Mouse (Mus musculus): ENCODE data around the gene Chuk. TPM values are rescaled to one million over a fixed set of nuclear protein-coding genes. Genes with fewer than 3 reads are reported as not detected.

Chuk gene
- 10 to 100 TPM; 48.7 to 78.2 TPM for total RNA-seq (2021)
- polyA plus RNA-seq (2012; rRNA removed) = 8.9 and 10.5 TPM in 2 replicates
- long read RNA-seq, transcript Chuk-201 (21 exons, 3,502 nt) = major isoform, 23 of 34 reads
- long read RNA-seq, transcript Chuk-202 (21 exons, 3,481 nt) = minor isoform, 5 of 34 reads
- long read RNA-seq, partial matches to known transcripts = 2 of 34 reads
- long read RNA-seq, other reads (novel, unspliced or antisense) = 3 of 34 reads

DNA sequence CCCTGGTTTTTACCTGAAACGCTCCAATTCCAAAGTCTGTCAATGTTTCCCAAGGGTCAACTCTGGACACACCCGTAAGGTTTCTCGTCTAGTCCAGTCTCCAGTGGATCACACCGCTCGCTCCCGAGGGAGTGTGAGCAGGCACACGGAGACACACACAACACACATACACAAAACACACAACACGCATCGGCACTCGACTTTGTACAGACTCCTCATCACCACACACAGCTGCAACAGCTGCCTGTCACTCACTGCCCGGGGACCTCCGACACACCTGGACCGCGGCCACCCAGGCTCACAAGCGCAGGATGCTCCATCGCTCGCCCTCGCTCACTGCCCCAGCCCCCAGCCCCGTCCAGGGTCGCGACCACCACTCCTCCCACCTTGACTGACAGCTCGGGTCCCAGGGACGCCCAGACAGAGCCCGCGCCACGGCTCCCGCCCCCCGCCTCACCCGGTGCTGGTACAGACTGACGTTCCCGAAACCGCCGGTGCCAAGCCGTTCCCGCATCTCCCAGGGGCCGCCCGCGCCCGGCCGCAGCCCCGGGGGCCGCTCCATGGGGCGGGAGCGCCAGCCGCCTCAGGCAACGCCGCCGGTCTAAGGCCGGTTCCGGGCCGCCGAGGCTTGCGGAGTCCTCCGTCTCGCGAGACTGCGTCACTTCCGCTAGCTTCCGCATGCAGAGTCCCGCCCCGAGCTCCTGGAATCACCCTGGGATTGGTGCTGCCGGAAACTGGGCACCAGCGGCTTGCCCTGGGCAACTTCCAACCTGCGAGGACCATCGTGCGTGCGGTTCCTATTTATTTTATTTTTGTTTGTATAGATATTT, at the start of gene Chuk:
Chuk (minus strand) TSS at position 650 of the 830 bp plus-strand sequence.
- peak; percentile 97 for DNase-seq

DNA sequence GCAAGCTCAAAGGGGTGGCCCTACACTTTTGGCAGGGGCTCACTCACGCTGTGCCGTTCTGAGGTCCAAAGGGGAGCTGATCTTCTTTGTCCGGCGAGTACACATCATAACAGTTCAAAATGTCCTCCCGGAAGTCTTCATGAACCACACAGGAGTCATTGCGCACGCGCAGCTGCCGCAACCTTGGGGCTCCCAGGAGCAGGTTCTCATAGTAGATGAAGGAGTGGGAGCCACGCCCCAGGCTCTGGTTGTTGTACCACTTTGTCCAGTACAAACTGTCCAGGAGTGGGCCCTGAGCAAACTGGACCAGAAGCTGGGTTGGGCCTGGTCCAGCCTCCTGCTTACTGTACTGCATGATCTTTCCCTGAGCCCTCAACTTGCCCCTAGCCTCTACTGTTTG, 49.7 kb upstream of the Chuk start:
- no peak for DNase-seq

DNA sequence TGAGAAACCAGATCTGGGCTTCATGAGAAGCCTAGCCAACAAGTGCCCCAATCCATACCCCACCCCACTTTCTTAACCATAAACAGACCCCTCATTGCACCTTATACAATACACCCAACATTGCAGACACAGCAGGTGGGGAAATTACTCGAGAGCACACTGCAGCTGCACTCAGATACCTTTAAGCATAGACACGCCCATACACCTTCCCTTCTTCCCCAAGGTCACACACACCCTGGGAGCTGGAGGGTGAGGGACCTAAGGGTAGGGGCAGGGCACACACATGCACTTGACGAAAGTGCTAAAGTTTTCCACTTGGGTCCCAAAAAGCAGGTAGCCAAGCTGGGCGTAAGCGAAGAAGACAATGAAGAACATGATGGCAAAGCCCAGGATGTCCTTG, 46.5 kb upstream of the Chuk start:
- DNase-seq = no peak

DNA sequence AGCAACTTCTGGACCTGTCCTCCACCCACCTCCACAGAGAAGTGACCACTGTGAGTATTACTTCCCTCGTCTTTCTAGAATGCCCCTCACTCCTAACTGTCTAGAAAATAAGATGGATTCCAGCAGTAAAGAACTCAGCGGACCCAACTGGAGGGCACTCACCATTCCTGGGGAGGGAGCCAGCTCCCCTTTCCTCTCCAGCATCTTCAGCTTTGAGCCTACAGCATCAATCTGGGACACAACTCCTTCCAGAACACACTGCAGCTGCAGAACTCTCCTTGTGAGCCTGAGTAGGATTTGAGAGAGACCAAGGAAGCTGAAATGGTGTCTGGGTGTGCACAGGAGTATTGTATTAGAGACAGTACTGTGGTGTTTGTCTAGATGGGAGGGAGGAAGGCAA, 41.7 kb upstream of the Chuk start:
- DNase-seq = no peak

DNA sequence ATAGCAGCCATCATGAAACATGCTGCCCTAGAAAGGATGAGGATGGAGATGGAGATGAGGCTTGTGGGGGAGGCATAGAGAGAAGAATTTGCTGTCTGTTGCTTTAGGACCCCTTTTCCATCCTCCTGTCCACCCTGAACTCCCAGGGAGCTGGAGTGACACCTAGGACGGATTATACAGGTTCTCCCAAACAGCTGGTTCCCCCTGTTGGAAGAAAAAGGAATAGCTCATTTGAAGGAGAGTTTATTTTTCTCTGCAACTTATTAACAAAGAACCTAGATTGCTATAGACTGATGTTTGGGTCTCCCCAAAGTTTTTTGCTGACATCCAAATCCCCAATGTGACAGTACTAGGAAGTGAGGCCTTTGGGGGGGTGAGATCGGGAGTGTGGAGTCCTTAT, 41.1 kb upstream of the Chuk start:
- DNase-seq = no peak

DNA sequence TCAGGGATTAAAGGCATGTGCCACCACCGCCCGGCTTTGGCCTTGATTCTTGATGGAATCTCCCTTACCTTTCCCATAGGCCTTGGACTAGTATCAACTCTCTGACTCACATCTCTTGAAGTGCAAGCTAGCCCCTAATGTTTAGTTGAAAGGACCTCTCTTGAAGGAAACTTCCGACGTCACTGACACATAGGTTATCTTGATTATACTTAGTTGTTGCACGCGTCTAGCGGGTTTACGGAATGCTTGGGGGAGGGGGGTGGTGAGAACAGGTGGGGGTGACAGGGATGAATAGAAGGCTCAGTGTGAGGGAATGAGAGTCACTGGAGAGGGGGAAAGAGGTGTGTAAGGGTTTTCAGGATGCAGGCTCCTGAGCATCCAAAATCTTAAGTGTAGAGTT, 39.7 kb upstream of the Chuk start:
- no peak for DNase-seq

DNA sequence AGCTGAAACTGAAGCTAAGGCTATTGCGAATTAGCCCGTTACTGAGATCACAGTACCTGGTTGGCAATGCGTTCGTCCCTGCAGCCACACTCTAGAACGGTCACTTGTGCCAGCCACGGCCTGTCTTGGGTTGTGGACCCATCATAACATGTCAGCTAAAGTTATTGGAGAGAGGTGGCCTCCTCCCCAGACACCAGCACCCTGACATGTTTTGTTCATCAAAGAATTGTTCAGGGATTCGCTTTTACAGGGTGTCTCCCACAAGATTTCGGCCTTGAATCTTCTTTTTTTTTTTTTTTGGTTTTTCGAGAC, 39.2 kb upstream of the Chuk start:
- no peak for DNase-seq

DNA sequence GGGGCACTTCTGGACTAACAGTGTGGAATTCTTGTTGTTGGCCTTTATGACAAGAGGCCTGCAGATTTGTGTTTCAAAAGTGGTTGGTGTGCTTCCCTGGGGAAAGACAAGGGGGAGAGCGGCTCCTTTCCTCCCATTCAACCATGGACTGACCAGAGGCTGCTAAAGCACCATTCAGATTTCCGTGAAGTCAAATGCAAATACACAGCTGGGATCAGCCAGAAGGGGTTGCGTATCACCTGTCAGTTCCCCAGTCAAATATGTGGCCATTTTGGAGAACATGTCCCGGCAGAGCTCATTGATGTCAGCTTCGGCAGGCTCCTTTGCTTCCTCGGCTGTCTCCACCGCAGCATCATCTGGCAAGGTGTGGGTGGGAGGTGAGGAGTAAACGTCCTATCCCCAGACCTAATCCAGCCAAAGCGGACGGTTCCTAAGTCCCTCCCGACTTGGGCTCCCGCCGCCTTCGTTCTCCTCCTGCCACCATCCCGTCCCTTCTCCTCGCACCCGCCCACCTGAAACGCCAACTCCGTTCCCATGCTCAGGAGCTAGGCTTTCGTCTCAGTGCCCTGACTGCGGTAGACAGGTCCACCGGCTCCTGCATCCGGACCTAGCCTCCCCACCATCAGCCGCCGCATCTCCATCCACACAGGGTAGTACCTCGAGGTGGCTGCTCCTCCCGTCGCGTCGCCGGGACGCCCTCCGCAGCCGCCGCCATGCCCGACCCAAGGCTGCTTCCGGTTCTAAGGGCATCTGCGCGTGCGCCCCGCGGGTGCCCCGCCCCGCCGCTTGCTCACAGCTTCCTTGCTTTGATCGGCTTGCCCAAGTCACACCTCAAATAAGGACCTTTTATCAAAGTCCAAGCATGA, 38.7 kb upstream of the Chuk start, which contains the start of gene Bloc1s2:
Bloc1s2 (minus strand) TSS at position 745 of the 866 bp plus-strand sequence.
- peak; percentile 95 for DNase-seq

DNA sequence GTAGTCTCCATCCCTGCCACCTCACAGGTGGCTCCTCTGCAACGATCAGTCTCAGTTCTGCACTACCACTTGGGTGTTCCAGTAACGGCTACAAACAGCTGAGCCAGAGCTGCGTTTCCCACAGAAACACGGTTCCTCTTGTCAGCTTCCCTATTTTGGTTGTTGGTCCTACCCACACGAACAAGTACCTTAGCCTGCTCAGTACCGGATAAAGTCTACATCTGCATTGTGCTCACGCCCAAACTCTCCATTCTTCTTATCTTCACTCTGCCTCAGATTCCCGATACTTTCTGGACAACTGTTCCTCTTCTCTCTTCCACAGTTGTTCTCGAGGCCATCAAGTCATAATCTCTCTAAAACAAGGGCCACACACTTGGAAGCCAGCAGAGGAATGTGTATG, 37.1 kb upstream of the Chuk start:
- DNase-seq = no peak

DNA sequence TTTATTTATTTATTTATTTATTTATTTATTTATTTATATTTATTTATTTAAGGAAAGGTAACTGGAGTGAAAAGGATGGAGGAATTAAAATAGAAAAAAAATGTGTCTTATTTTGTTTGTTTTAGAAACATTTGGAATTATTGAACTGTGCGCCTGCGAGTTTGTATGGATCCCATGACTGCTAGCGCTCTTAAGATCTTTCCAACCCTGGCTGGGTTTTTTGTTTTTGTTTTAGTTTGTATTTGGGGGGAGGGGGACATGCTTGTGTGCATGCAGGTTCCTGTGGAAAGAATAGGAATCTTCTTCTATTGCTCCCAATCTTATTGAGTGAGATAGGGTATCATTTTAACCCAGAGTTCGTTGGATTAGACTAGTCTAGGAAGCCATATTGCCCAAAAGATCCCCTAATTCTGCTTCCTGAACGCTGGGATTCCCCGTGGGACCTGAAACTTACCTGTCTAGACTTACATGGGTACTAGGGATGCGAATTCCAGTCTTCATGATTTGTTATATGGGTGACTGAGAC, 28.7 kb upstream of the Chuk start:
- no peak for DNase-seq

DNA sequence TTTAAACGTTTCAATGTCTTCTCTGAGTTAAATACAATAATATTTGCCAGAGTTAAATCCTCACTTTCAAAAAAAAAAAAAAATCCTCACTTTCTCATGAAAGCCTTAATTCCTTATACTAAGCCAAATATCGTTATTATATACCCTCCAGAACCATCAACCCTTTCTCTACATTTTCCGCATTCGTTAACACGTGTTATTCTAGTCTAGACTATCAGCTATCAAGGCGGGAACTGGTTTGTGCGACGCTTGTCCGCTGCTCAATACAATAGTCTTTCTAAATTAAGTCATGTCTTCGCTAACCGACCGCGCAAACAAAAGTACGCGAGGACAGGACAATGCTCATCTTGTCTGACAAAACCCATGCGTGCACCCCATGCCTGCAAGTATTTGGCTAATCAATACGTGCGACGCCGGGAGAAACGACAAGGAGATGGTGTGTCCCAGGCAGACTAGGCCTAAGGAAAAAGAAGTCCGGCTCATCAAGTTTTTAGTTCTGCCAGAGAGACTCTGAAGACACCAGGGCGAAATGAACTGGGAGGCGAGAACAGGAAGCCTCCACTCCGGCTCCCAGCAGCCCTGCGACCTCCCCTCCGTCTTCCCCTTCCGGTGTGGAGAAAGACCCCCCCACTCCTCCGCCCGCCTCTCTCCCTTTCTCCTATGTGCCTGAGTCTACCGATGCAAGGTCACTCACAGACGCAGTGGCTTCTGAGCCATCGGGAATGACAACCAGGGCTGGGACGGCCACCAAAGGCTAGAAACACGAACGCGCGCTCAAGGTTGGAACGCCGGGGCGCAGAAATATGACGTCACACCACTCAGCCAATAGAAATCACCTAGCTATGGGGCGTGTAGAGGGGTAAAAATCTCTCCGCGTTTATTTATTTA, 28.0 kb upstream of the Chuk start, which contains the start of gene Cwf19l1:
Cwf19l1 (minus strand) TSS at position 805 of the 888 bp plus-strand sequence.
- DNase-seq = peak; percentile 89

DNA sequence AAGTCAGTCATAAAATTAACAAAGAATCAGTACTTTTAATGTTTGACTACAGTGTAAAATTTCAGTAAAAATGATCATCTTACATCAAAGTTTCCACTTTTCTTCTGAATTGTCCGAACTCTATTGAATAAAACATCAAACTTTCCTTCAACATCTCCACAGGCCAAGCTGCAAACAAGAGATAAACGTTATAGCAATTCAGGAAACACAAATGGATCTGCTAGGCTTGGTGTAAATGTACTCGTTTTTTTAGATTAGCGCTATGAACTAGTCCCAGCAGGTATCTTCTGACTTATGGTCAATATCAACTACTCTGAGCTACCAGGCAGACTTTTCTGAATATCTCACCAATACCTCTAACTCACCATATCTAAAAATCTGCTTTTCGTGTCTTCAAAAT, 25.6 kb upstream of the Chuk start:
- no peak for DNase-seq

DNA sequence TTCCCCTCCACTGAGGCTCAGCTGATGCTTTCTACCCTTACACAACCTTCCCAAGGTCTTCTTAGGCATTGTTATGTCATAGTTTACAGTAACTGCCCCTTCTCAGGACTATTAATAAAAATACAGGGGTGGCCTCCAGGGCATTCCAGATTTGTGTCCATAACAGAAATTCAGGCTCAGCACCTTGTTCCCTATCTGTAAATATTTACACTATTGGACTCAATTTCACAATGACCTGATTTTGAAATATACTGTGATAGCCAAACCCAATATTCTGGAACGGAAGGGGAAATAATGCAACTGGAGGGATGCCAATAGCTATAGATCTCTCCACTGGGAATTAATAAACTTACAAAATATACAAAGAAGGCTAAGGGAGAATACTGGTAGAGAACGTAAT, 21.3 kb upstream of the Chuk start:
- no peak for DNase-seq

DNA sequence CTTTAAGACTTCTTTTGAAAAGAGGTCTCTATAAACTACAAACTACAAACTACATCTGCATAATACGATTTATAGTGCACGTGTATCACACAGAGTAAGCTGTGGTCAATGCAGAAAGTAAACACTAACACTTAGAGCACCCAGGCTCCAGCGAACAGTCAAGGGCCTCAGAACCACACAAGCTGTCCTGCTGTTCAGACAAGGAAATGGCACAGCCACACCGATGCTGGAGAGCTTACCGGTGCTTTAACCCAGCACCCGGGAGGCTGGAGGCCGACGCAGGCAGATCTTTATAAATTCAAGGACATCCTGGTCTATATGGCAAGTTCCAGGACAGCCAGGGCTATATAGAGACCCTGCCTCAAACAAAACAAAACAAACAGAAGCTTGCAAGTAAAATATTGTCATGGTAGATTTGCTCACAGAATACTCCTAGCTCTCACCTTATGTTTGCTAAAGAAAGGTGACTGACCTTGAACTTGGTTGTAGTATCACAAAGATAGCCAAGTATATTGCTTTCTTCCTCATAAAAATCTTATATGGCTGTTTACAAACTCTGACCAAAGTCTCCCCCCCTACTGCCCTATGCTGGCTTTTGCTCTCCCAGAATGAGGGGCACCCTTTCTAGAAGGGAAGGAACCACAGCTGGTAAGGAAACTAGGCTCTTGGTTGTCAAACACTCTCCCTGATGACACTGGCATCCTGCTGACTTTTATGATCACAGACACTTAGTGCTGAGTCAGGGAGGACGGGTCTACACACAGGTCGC, 20.6 kb upstream of the Chuk start:
- no peak for DNase-seq

DNA sequence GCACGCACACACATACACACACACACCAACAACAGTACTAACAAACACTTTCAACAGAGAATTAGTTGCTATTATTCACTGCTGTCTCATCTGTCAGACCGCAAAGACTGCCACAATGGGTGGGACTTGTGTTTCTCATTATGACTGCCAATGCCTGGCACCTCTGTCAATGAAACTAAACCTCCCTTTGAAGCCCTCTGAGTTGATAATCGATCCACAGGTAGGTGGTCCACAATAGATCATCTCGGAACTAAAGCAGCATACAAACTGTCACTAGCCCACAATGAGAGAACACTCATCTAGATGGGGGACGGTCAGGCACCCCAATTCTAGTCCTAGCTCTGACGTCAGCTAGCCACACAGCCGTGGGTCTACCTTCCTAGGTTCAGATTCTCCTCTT, 13.9 kb upstream of the Chuk start:
- no peak for DNase-seq

DNA sequence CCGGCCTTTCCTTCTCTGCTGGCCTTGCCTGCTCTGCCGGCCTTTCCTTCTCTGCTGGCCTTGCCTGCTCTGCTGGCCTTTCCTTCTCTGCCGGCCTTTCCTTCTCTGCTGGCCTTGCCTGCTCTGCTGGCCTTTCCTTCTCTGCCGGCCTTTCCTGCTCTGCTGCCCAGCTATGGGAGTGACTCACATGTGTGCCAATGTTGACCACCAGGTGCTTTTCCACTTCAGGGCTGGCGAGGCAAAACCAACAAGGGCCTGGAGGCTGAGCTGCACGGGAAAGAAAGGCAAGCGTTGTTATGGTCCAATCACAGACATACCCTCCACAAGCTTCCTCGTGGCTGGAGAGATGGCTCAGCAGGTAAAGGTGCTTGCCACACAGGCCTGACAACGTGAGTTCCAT, 13.4 kb upstream of the Chuk start:
- DNase-seq = peak; percentile 77

DNA sequence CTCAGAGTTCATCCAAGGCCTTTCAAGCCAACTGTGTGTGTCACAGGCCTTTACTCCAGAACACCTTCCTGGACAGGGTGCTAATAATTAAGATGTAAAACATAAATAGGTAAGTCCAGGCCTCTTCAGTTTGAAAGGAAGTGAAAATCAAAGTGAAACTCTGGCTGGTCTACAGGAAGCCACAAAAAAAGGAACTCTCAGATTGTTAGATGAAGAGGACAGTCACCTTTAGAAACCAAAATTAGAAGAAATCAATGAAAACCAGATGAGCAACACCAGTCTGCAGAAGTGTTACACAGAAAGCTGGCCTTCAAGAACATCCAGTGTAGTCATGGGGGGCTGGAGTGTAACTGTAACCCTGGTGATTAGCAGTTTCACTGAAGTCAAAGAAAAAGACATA, 10.5 kb upstream of the Chuk start:
- DNase-seq = no peak

DNA sequence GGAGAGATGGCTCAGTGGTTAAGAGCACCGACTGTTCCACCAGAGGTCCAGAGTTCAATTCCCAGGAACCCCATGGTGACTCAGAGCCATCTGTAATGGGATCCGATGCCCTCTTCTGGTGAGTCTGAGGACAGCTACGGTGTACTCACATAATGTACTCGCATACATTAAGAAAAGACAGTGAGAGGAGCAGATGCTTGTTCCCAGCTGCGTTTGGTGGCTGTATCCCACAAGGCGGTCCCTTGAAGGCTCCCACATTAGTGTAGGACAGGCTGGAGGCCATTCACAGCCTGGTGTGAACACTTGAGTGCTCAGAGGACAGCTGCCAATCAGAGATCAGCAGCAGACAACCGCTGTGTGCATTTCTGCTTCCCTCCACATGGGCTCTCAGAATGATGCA, 4.4 kb upstream of the Chuk start:
- no peak for DNase-seq

DNA sequence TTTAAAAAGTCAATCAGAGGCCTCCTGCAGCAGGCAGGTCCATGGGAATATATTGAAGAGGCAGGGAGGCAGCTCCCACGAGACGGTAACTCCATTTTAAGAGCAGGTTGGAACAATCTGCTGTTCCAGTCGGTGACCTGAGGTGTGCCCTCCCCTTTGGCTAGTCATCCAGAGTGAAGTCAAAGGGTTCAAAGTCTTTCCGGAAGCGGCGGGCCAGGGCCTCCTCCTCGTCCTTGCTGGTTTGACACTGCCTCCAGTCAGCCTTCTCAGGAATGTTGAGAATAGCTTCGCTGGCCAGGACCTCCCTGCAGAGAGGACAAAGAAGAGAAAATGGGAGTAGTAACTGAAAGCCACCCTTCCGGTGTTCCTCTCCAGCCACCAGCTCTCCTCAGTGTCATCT, 3.1 kb upstream of the Chuk start:
- DNase-seq = peak; percentile 47

DNA sequence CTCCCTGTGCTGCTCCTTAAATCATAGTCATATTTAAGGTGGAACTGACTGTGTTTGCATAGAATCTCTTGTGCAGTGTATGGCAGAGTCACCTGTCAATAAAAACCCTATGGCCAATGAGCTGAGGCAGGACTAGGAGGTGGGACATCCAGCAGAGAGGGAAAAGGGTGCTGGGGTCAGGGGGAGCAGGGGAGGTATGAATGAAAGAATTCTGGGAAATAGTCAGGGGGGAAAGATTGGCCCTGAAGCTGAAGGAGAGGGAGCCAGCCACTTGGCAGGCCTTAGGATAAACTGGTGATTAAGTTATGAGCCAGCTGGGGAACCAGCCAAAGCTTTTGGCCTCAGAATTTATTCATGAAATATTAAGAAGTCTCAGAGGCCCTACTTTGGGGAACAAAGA, 1.7 kb upstream of the Chuk start:
- DNase-seq = peak; percentile 82

All from adrenal gland, adult 2 months (tissue).